ENCODE assay signal across 27 mouse cellular contexts in the genomic region with DNA sequence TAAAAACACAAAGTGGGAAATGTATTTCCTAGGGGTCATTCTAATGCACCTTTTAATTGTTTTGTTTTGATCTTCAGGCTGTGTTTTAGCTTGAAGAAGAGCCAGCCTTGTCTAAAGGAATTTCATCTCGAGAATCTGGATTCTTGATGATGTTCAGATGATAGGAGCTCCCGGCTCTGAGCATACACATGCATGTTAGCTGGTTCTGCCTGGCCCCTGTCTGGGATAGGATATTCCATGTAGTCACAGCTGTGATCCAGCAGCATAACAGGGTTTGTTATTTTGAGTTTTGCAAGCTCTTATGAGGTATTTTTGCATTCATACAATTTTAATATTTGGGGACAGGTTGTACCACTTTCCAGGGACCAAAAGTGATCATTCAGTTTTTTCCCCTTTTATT.
"Had no signal": no experiment of that assay in that cellular context is flagged by ENCODE, and none has a peak within 500 bp of the region (broad histone marks: within the 10 kb centered on the region; RNA-seq: fewer than 3 reads in every experiment).

No protein-coding gene starts in this region.

- H3K4me3 ChIP-seq: heart, adult 2 months; heart, embryonic 13.5 days; heart, embryonic 15.5 days; hindbrain, embryonic 10.5 days; hindbrain, embryonic 12.5 days; intestine, embryonic 15.5 days; layer of hippocampus, adult 2 months; left cerebral cortex, adult 2 months; limb, embryonic 10.5 days; limb, embryonic 12.5 days; liver, embryonic 13.5 days had no signal

- H3K9ac ChIP-seq: heart, embryonic 13.5 days; heart, embryonic 15.5 days; hindbrain, embryonic 12.5 days; hindbrain, embryonic 14.5 days; intestine, embryonic 15.5 days; limb, embryonic 12.5 days; liver, embryonic 13.5 days had no signal

- H3K4me1 ChIP-seq: limb, embryonic 12.5 days had no signal

- DNase-seq: gastrocnemius, postnatal 14 days; gastrocnemius, postnatal 36 days; heart, postnatal 14 days; heart, postnatal 36 days; kidney, adult 18-20 months; kidney, adult 8-10 months; kidney, postnatal 10 days; kidney, postnatal 25 days; kidney, postnatal 4 days; liver; liver, embryonic 13.5 days had no signal

- H3K27me3 ChIP-seq: heart, embryonic 13.5 days; heart, embryonic 15.5 days; hindbrain, embryonic 12.5 days; intestine, embryonic 15.5 days; limb, embryonic 12.5 days had no signal

- H3K36me3 ChIP-seq: heart, embryonic 13.5 days; heart, embryonic 15.5 days; hindbrain, embryonic 10.5 days; hindbrain, embryonic 12.5 days; intestine, embryonic 15.5 days; limb, embryonic 10.5 days; limb, embryonic 12.5 days; liver, embryonic 13.5 days had no signal

- ATAC-seq: hindbrain, embryonic 16.5 days; inflammation-experienced regulatory T-cells, adult 6 months; intestine, embryonic 15.5 days; intestine, postnatal 0 days had no signal

- H3K9me3 ChIP-seq: heart, embryonic 13.5 days; heart, embryonic 15.5 days; hindbrain, embryonic 10.5 days; hindbrain, embryonic 12.5 days; intestine, embryonic 15.5 days; limb, embryonic 10.5 days; limb, embryonic 12.5 days; liver, embryonic 13.5 days had no signal

- H3K4me2 ChIP-seq: heart, embryonic 11.5 days; heart, embryonic 13.5 days; heart, embryonic 15.5 days; hindbrain, embryonic 12.5 days; hindbrain, embryonic 14.5 days; intestine, embryonic 15.5 days; limb, embryonic 12.5 days; liver, embryonic 11.5 days; liver, embryonic 13.5 days had no signal

- H3K27ac ChIP-seq: heart, adult 2 months; heart, embryonic 13.5 days; heart, embryonic 15.5 days; hindbrain, embryonic 10.5 days; hindbrain, embryonic 12.5 days; hindbrain, embryonic 14.5 days; intestine, embryonic 15.5 days; layer of hippocampus, adult 2 months; left cerebral cortex, adult 2 months; limb, embryonic 10.5 days; limb, embryonic 12.5 days; liver, embryonic 13.5 days had no signal
